Mouse (Mus musculus) right cerebral cortex, adult 2 months (tissue): ENCODE results near the gene Tnrc18.

ENCODE experiments used
- DNase-seq, 2 experiments: peaks; one replicate each; pipeline ENCODE4 v3.0.0; 2021 to 2022; ENCODE audit warnings: low spot score in 2 of 2

Tnrc18 gene

GRCm38 (mm10) chr5:142810710-142811599 is 6.5 kb downstream of the Tnrc18 start:
- DNase-seq: peak in 1 of 2 experiments; percentile 41

- no peak for DNase-seq
These were observed 9.8 kb downstream of the Tnrc18 start for GRCm38 (mm10) chr5:142807661-142808060.

GRCm38 (mm10) chr5:142803746-142804145 is 13.7 kb downstream of the Tnrc18 start:
- DNase-seq: no peak

DNA sequence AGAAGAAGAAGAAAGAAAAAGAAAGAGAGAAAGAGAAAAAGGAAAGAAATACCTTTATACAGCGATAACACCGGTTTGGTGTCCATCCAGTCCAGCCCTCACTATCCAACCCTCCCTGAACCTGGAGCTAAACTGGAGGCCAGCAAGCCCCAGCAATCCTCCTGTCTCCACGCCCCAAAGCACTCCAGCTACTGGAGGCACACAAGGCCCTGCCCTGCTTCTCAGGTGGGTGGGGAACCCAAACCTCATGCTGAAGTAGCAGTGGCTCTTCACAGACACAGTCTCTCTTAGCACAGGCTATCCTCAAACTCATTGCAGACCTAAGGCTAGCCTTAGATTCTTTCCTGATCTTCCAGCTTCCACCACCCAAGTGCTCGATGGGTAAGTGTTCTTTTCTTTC is 14.6 kb downstream of the Tnrc18 start:
- no peak for DNase-seq

DNA sequence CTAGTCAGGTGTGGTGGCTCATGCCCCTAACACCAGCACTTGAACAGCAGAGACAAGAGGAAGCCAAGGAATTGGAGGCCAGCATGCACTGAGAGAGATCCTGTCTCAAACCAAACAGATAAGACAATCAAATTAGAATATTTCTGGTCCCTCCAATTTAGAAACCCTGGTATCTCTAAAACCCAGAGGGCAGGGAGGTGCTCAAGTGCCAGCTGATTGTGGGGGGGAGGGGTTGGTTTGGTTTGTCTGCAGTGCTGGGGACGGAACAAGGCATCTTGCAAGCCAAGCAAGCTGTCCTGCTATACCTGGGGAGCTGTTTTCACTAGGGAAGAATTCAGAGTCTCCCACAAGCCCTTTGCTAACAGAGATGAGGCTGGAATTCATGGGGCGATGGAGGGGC is 15.5 kb downstream of the Tnrc18 start:
- DNase-seq: no peak

DNA sequence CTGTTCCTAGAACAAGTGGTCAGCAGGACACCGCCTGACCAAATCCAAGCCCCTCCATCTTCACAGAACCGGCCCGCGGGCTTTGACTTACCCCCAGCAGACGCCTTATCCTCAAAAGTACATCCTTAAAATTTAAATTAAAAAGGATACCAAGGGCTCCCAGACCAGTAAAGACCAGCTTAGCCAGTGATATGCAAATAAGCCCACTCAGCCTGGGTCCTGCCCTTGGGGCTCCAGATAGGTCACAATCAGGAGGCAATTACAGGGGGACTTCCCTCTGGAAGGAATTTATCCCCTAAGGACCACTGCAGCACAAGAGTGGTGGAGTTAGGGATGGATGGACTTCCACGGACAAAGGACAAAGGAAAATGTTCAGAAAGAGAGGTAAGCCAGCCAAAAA is 16.8 kb downstream of the Tnrc18 start:
- DNase-seq: no peak

- no peak for DNase-seq
These were observed 17.3 kb downstream of the Tnrc18 start for GRCm38 (mm10) chr5:142800198-142800597.

DNA sequence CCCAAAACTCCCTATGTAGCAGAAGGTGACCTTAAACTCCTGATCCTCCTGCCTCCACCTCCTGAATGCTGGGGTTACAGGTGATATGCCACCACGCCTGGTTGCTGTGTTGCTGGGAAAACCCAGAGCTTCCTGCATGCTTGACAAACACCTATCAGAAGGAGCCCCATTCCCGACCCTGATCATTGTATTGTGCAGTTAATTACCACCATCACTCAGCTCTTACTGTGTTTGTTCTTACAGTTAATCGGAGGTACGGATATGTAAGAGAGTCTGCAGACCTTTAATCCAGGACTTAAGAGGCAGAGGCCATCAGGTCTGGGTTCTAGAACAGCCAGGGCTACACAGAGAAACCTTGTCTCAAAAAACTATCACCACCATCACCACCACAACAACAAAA is 18.2 kb downstream of the Tnrc18 start:
- DNase-seq: no peak

DNA sequence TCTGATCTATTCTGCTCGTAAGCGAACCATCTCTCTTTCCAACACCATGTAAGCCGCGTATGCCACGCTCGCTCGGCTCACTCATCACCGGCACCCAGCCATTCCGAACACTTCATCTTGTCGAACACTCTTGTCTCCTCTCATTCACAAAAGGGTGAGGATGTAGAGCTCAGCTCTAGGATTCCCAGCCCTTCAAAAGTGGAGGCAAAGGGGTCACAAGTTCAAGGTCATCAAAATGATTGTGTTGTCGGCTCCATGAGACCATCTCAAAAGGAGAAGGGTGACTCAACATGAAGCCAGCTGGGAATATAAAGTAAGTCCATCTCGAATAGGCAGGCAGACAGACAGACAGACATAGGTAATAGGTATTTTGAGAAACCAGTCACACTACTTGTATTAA is 19.3 kb downstream of the Tnrc18 start:
- DNase-seq: no peak

DNA sequence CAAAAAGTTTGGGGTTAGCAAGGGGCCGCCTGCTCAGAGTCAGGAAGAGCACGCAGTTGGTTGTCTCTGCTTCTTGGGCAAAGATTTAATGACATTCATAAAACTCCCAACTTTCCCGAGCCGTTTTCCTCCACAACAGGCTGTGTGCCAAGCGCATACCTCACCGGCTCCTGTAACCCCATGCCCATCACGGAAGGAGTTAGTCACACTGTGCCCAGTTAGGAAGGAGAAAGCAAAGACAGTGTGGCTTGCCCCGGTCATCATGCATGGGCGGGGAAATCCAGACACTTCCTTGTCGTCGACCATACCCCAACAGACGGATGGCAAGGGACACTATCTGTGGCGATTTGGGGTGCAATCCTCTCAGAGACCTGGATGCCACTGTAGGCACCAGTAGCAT is 19.8 kb downstream of the Tnrc18 start:
- no peak for DNase-seq

- DNase-seq: no peak
These were observed 20.5 kb downstream of the Tnrc18 start for GRCm38 (mm10) chr5:142796921-142797320.

GRCm38 (mm10) chr5:142794582-142794981 is 22.9 kb downstream of the Tnrc18 start:
- no peak for DNase-seq

DNA sequence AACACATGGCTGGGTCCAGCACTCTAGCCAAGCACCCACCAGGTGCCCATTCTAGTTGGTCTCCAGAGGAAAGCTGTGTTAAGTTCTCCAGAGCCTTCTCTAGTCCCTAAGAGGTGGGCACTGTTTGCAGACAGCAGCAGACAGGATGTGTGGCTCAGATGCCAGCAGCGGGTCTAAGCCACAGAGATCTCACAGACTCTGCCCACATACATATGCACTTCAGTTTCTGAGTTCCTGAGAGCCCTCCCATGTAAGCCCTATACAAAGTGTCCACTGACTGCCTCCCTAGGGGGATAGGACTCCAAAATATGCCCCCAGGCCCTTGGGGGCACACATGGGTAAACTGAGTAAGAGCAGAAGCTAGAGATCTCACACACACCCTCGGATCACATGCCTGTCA is 23.3 kb downstream of the Tnrc18 start:
- no peak for DNase-seq

GRCm38 (mm10) chr5:142792594-142792993 is 24.9 kb downstream of the Tnrc18 start:
- no peak for DNase-seq

GRCm38 (mm10) chr5:142788279-142788678 is 29.2 kb downstream of the Tnrc18 start:
- no peak for DNase-seq

GRCm38 (mm10) chr5:142787304-142787905 is 30.1 kb downstream of the Tnrc18 start:
- no peak for DNase-seq

DNA sequence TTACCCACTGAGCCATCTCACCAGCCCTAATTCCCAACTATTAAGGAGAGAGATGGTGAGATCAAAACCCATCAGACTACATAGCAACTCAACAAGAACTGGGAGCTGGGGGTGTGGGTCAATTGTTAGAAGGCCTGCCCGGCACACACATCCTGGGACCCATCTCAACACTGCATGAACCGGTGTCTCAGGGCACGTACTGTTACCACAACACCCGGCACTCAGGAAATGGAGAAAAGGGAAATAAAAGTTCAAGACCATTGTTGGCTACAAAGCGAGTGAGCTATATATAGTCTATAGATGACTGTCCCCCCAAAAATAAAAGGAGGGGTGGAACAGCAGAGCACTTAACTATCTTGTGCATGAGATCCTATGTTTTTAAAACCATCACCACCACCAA is 30.8 kb downstream of the Tnrc18 start:
- DNase-seq: no peak

- no peak for DNase-seq
These were observed 31.2 kb downstream of the Tnrc18 start for GRCm38 (mm10) chr5:142786215-142786614.

GRCm38 (mm10) chr5:142783142-142783540 is 34.3 kb downstream of the Tnrc18 start:
- DNase-seq: no peak

DNA sequence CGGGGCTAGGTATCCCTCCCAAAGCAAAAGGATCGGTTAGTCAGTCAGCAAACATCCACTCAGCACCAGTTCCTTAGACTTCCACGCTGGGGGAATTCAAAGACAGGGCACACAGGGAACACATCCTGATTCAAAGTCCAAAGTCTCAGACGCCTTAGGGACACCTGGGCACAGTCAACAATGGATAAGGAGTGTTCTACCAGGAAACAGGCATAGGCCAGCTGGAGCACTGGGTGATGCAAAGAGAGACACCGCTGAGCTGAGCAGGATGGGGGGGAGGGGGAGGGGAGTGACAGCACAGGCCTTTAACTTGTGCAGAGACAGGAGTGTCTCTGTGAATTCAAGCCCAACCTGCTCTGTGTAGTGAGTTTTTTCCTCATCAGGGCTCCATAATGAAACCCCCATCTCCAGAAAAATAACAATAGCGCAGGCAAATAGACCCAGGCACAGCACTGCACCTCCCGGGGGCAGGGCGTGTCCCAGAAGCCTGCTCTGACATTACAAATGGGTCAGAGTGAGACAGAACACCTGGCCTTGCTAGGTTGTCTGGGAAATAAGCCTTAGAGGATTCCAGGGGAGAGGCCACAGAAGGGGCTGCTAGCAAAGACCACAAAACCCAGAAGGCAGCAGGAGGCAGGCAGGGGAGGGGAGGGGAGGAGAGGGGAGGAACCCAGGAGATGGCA is 34.9 kb downstream of the Tnrc18 start:
- no peak for DNase-seq

GRCm38 (mm10) chr5:142780579-142780978 is 36.9 kb downstream of the Tnrc18 start:
- DNase-seq: no peak

DNA sequence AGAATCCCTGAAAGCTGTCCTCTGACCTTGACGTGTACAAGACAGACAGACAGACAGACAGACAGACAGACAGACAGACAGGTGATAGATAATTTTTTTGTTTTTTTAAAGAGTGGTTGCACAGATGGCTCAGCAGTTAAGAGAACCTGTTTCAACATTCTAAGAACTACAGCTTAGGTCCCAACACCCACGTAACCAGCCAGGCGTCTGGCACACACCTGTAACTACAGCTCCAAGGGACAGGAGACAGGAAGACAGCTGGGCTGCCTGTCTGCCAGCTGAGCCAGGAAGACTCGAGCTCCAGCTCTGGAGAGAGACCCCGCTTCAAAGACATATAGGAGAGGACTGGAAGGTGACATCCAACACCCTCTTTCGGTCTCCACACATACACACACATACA is 38.6 kb downstream of the Tnrc18 start:
- DNase-seq: no peak

DNA sequence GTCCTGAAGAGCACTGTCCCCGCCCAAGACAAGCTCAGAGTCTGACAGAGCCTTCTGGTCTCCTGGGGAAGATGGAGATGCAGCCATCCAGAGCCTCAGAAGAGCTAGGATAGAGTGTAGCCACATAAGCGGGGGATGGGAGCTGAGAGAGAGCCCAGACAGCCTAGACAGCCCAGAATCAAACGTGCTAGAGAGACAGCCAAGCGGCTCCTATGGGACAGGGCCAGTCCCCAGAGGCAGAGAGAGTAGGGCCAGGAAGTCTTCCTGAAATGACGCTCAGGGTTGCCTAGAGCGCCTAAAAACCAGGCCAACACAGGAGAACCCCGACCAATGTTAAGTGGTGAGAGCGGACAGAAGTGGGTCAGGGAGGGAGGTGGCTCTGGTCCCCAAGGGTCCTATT is 39.3 kb downstream of the Tnrc18 start:
- no peak for DNase-seq
